Mouse (Mus musculus) ovary, postnatal 36 days (tissue): ENCODE results near the gene Esrrg.

Source experiments
- DNase-seq: peaks from one replicate; pipeline ENCODE4 v3.0.0; 2022; ENCODE audit warnings: low spot score, mixed read lengths

The Esrrg gene

DNA sequence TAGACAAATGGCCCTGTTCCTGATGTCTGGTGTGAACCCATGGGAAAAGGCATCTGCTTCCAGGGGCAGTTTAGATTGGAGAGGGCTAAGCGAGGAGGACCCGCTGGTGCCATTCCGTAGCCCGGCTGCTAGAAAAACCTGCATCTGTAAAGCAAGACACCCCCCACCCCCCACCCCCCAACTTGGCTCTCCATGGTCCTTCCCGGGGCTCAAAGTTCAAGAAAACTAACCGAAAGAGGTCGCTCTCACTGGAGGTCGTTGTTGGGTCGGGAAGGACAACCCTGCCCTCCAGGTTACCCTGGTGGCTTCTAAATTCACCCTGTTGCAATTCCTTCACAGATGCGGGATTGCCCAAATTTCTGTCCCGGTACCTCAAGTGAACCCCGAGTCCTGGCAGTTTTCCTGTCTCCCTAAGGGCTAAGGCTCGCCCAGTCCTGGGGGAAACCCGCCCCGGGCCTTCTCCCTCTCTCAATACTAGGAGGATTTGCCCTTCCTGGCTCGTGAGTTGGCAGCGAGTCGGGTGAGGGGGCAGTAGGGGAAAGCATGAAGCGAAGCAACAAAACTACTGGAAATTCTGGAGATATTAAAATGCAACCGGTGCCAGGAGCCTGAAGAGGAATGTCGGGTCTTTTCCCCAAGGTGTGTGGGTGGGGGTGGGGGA lies at the start of gene Esrrg:
TSS of gene Esrrg (plus strand) at position 531 of the 661 bp plus-strand sequence.
- no peak for DNase-seq

DNA sequence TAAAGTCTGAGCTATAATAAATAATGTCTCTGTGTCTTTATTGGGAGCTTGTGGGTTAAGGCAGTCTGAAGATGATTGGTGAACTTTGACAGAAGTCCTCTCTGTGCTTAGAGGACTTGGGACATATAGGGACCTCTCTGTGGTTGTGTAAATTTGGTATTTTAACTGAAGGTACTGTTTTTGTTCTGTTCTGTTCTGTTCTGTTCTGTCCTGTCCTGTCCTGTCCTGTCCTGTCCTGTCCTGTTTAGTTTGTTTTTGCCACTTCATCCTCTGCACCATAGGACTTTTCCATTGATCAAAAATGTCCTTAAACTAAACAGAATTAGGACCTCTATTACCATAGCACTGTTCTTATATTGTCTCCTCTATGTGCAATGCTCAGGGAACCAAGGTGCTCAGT lies 24.6 kb upstream of the Esrrg start:
- no peak for DNase-seq

- DNase-seq, result no peak
Measured at GRCm38 (mm10) chr1:187586541-187587075, 22.0 kb upstream of the Esrrg start.

DNA sequence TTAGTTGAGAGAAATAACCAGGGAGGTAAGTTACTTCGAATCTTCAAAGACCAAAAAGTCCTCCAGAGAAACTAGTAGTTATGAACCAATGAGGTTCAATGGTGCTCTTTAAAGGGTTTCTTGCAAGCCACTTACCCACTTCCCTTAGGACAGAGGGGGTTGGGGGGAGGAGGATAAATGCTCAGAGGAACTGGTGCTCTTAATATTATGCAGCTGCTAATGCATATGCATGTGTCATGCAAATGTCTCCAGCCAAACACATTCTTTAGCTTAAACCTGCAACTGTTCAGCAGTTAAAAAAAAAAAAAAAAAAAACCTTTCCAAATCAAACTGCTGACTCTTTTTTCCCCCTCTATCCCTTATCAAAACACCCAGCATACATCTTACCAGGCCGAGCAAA lies 5.6 kb upstream of the Esrrg start:
- DNase-seq, result no peak

- DNase-seq, result no peak
Measured at GRCm38 (mm10) chr1:187604063-187604484, 4.5 kb upstream of the Esrrg start.

GRCm38 (mm10) chr1:187604691-187605310 lies 3.8 kb upstream of the Esrrg start:
- no peak for DNase-seq

DNA sequence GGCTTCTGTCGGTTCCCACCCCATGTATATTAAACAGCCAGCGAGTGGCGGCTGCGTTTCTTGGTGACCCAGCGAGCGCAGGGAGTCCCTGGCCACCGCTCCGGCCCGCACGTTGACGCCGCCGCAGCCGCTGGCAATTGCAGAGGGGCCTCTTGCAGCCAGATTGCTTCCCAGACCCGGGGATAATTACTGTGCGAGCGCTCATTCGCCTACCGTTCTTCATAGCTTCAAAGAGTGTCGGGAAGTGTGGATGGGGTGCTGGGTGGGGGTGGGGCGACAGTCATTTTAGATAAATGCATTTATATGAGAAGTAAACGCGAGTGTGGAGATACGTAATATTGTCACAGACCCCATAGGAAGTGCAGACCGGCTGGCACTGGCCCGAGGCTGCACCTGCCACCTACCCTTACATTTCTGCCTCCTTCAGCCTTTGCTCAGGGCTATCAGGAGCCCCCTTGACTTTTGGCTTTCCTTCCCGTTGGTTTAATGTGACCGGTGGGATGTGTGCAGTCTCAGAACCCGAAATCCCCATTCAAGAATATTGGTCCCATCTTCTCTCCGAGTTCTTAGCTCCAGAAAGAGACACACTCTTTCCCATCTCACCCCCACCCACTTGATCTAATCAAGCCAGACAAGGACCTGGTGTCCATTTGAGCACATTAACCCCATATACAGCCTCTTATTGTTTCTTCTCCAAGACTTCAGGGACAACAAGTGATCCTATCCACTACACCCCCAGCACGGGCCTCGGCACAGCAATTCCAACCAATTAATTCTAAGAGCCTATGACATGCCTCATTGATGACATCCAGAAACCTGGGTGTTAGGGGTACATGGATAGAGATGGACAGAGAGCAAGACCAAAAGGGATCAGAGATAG lies 3.0 kb upstream of the Esrrg start:
- no peak for DNase-seq

GRCm38 (mm10) chr1:187606271-187607040 lies 2.1 kb upstream of the Esrrg start:
- DNase-seq, result no peak

DNA sequence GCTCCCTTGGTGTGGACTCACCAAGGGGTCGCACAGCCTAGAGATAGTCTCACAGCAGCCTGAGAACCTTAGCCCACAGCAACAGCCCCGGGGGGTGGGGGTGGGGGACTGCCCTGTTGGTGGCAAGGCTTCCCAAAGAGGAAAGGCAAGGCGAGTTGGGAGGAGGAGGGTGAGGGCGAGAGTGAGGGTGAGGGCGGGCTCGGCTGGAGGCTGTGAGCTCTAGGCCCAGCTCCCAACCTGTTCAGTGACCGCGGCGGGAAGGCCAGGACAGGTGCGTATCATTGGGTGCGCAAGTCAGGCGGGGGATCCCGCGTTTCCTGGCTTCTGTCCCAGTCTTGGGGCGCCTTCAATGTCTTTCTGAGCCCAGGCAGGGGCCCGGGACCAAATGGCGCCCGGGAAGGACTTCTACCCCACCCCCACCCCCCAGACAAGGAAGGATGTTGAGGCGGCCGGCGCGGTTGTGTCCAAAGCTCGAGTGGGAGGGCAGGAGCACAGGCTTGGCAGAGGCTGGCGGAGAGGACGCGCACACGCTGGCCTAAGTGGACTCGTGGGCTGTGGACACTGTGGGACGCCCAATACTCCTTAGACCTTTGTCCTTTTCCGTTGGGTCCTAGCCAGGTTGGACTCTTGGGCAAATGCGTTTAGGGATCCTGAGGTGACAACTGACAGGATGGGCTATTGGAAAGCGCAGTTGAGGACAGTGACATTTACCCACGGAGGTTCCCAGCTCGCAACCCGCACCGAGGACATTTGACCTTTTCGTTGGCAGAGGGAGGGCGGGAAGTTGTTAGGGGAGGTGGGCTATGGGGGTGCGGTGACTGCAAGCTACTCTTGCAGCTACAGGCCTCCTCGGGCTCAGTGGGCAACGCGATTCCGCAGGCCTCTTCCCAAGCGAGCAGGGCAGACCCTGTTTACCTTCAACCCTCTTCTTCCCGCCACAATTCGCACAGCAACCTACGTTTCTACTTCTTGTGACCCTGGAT lies 1.2 kb upstream of the Esrrg start:
- DNase-seq, result no peak

- no peak for DNase-seq
Measured at GRCm38 (mm10) chr1:187609021-187609852, 646 bp downstream of the Esrrg start.

- no peak for DNase-seq
Measured at GRCm38 (mm10) chr1:187609853-187610230, 1.3 kb downstream of the Esrrg start.

GRCm38 (mm10) chr1:187610336-187610948 lies 1.9 kb downstream of the Esrrg start:
- no peak for DNase-seq

DNA sequence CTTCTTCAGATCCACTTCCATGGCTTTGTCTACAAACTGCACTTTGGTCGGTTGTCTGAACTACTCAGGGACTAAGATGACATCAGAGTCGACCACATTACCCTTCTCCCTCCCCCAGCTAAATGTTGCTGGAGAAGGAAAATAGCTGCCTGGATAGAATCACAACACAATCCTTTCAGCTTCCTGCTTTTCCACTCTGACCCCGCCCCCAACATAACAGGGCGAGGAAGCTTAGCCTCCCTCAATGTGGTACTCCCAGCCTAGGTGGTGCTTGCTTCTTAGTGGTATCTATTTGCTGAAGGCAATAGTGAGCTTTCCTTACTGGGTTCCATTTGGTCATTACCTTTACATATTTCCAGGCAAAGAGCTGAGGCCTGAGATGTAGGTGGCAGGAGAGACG lies 3.3 kb downstream of the Esrrg start:
- DNase-seq, result no peak

- DNase-seq, result no peak
Measured at GRCm38 (mm10) chr1:187613277-187613676, 4.7 kb downstream of the Esrrg start.

GRCm38 (mm10) chr1:187623981-187624380 lies 15.4 kb downstream of the Esrrg start:
- no peak for DNase-seq

DNA sequence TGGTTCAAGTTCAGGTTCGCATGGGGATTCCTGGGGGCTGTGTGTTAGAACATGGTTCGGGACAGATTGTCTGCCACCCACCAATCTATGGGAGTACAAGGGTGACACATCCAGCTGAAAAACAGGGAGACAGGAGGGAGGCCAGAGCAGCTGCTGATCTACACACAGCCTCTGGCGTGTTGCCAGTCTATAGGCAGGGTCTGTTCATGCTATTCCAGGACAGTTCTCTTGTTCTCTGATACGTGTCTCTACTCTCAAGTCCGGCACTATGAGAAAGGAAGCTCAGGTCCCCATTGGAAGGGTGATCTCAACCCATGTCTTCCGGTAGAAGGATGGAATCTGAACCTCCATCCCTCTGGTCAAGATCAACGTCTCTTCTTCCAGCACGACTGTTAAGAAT lies 21.8 kb downstream of the Esrrg start:
- DNase-seq, result no peak

- DNase-seq, result no peak
Measured at GRCm38 (mm10) chr1:187631486-187631885, 22.9 kb downstream of the Esrrg start.

- DNase-seq, result no peak
Measured at GRCm38 (mm10) chr1:187645258-187645657, 36.7 kb downstream of the Esrrg start.

DNA sequence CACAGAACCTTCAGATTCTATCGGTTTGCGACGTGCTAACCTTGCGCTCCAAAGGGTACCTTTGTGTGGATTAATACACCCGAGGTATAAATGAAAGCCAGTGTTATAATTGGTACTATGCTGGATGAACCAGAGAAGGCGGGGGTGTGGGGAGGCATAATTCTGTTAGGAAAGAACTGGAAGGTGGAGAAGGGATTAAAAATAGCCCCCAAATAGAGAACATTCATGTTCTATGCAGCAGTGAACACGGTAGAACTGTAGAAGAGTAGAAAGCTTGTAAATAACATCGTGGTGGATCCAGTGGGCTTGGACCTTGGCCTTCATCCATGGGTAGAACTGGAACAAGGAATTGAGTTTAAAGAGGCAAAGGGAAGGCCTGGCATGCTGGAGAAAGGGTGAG lies 40.0 kb downstream of the Esrrg start:
- no peak for DNase-seq
